Mouse (Mus musculus) adipocyte (in vitro differentiated cells): ENCODE data around the gene Chchd10.

Experiments
- DNase-seq: peaks from one replicate; pipeline ENCODE4 v3.0.0-alpha.2; 2016; ENCODE audit warnings: low spot score

The Chchd10 gene

DNA sequence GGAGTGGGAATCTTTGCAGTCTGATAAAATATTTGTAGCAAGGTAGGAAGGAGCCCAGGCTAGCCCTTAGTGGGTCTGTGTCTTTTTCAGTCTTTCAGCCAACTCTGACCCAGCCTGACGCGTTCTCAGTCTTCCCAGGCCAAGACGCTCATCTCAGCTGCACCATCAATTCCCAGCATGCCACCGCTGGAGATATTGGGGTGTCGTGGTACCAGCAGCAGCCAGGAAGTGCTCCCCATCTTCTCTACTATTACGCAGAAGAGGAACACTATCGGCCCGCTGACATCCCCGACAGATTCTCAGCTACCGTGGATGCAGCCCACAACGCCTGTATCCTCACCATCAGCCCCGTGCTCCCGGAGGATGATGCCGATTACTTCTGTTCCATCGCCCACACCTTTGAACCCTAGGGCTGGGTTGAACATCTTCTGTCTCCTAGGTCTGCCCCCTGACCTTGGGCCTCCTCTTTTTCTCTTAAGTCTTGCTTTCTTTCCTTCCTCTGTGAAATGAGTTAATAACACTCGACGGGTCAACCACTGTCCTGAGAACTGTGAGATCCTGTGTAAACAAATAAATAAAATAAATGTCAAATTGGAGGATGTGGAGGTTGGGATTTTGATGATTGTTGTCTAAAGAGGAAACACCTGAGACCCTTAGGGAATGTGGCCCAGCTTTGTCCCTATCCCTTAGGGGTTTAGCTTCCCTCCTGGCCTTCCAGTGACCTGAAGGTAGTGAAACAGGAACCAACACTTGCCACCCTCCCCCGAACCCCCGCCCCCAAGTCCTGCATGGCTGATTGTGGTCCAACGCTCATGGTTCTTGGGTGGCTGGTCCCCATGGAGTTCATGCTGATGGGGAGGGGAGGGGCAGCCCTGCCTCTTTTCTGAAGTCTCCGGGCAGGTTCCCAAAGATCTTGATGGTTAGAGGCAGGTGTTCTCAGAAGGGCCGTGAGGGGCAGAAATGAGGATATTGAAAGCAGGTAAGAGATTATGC is 16.4 kb downstream of the Chchd10 start:
- DNase-seq: no peak

DNA sequence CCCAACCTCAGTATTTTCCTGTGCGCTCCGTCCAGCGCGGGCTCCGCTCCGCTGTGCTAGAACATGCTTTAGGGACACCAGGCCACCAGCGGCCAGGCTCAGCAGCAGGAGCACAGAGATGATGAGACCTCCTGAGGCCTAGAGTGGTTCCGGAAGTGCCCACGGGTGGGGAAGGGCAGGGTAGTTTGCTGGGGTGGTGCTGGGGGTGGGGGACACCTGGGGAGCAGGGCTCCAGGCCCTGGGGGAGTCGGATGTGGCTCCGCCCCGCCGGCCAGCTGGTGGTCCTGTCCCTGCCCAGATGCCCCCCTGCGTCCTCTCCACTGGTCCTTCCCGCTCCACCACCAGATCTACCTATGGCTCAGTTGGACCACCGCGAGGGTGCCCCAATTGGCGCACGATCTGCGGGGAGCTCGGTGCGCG is 17.9 kb downstream of the Chchd10 start:
- DNase-seq: no peak

DNA sequence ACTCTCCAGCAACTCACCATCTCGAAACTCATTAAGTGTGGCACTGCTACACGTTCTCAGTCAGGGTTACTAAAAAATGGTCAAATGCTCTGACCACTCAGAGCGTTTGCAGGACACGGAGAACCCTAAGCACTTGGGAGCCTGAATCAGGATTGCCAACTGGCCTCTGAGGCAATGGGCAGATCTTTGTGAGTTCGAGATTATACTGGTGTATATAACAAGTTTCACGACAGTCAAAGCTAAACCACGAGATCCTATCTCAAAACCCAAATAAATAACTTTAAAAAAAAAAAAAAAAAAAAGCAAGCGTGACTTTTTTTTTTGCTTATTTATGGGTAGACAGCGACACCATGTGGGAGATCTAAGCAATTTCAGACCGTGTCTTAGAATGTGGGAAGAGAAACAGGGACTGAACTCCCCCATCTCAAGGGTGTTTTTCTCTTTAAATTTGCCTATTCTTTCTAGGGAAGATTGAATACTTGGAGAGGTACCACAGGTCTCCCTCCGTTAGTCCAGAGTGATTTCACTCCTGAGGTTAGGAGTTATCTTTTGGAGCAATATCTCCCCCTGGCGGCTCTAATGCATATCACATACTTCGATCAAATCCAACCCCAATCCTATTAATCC is 18.6 kb downstream of the Chchd10 start:
- peak; percentile 82 for DNase-seq

DNA sequence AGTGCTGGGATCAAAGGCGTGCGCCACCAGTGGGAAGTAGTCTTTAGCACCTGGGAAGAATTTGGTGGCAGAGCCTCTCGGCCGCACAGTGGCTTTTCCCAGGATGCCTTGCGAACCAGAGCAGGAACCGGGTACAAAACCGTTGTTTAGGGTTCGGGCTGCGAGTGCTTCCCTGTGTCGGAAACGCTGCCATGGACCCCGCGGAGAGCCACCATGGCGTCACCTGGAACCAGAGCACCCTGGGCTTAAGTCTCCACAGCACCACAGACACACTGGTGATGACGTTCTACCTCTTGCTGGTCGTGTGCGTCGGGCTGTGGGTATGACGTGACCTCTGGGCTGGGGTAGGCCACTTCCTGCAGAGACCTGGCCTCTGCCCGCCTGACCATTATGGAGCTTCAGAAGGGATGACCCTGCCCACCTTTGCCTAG is 21.5 kb downstream of the Chchd10 start, which contains the start of gene Gm5134:
TSS of gene Gm5134 (plus strand) at position 134 of the 431 bp plus-strand sequence.
- no peak for DNase-seq

DNA sequence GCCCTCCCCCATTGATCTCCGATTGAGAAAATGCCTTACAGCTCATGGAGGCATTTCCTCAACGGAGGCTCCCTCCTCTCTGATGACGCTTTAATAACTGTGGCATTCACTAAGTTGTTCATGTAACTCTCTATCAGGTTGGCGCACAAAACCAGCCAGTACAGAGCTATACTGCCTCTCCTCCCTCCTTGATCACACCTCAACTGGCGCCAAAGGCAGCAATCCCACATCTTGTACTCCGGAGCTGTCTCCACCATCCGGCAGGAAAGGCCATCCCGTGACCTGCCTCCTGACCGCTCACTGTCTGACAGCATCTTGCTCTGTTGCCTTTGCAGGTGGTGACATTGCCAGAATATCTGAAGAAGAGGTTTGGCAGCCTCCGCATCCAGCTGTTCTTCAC is 40.9 kb downstream of the Chchd10 start:
- DNase-seq: no peak

DNA sequence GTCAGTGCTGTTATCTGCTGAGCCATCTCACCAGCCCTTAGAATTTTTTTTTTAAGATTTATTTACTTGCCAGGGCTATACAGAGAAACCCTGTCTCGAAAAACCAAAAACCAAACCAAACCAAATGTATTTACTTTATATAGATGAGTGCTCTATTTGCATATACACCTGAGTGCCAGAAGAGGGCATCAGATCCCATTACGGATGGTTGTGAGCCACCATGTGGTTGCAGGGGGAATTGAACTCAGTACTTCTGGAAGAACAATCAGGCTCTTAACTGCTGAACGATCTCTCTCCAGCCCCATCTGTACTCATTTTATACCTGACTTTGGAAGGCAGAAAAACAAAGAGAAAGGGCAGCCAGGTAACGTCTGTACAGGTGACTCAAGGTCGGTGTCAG is 42.3 kb downstream of the Chchd10 start:
- DNase-seq: peak; percentile 35

DNA sequence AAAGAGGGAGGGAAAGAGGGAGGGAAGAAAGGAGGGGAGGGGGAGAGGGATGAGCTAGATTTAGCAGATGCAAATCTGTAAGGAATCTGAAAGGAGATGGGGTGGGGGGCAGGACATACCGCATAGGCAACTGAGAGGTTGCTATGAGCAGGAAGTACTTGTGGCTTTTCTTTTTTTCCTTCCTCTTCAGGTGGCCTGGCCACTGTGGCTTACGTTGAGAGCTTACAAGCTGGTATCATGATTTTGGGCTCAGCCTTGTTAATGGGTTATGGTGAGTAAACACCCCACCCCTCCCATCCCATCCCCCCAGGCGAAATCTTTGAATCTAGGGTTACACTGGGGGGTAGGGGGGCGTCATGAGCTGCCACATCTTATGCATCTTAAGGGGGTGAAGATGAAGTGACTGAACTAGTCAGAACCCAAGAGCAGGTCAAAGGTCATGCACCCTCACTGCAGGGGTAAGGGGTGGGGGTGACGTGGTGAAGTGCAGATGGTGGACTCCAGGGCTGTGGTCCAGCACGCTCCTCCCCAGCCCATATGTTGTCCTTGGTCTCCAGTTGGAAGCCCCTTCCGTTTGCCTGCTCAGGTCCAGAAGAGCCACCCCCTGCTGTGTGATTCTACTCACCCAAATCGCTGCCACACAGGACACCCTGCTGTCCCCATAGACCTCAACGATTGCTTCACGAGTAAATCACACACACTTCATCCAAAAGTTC is 45.3 kb downstream of the Chchd10 start:
- no peak for DNase-seq

DNA sequence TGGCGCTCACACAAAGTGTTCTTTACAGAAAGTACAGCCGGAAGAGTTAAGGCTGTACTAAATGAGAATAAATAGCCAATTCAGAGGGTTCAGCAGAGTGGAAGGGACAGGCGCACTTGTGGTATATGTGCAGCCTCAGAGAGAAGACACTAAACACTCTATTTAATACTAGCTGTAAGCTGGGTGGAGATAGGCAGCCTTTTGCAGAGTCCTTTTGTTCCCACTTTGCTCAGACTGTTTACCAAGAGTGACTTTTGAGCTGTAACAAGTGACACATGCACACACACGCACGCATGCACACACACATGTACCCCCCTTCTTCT is 45.9 kb downstream of the Chchd10 start:
- no peak for DNase-seq

DNA sequence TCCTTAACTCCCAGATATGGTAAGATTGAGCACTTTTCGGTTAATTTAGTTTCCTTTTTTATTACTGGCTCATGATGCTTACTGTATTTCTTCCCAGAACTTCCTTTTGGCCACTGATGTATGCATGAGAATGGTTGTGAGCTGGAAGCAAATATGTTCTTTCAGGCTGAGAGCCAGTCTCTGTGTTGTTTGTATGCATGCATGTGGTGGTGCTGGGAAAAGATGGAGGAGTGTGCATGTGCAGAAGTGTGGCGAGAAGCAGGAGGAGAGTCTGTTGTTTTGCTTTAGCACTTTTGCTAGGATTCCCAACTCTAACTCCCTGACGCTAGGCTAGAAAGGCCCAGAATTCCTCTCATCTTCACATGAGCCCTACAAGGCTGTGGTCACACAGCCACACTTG is 46.5 kb downstream of the Chchd10 start:
- no peak for DNase-seq
